Mouse (Mus musculus): ENCODE data around the gene Adamts14. TPM values are rescaled to one million over a fixed set of nuclear protein-coding genes. Genes with fewer than 3 reads are reported as not detected.

Gene Adamts14
- polyA plus RNA-seq, 1 experiment from 2014 or later = 1.8 TPM

GRCm38 (mm10) chr10:61212817-61213216 is 60.4 kb downstream of the Adamts14 start:
- DNase-seq (ENCODE audit: low spot score) (no peak), ATAC-seq (peak; percentile 18; the same call in 1 of the 2 replicates)
- 8% methylated on average over 9 of the region's 11 CpGs for WGBS

GRCm38 (mm10) chr10:61211743-61212142 is 61.5 kb downstream of the Adamts14 start:
- Histone ChIP-seq H3K4me3 (ENCODE audit: low read depth, low read length) (no peak overlapping the region), H3K4me2 (replicated peaks; ENCODE audit: low read depth, low read length) (no peak overlapping the region), H3K4me1 (ENCODE audit: insufficient read depth, low read depth, low read length) (no peaks in the 10 kb centered on the region), H3K27ac (ENCODE audit: low read length) (no peak overlapping the region), H3K9ac (replicated peaks; ENCODE audit: low read depth) (no peak overlapping the region), H3K36me3 (ENCODE audit: insufficient read depth, low read length) (no peaks in the 10 kb centered on the region), H3K9me3 (ENCODE audit: low read length) (no peaks in the 10 kb centered on the region), H3K27me3 (replicated peaks; ENCODE audit: insufficient read depth, low read length) (no peaks in the 10 kb centered on the region)
- peak; percentile 81 for TF ChIP-seq CTCF (IDR thresholded peaks at IDR 0.05)
- TF ChIP-seq EP300 (IDR thresholded peaks at IDR 0.05) = no peak
- DNase-seq (ENCODE audit: low spot score) = peak; percentile 82
- peak; percentile 37 for ATAC-seq
- WGBS = 10% methylated on average over 13 of the region's 13 CpGs

More at GRCm38 (mm10) chr10:61212817-61213216, 60.4 kb downstream of the Adamts14 start:
- Histone ChIP-seq H3K4me3 (ENCODE audit: low read depth, low read length) (no peak overlapping the region), H3K27me3 (replicated peaks; ENCODE audit: insufficient read depth, low read length) (no peaks in the 10 kb centered on the region), H3K4me1 (ENCODE audit: insufficient read depth, low read depth, low read length) (no peaks in the 10 kb centered on the region), H3K9ac (replicated peaks; ENCODE audit: low read depth) (no peak overlapping the region), H3K27ac (ENCODE audit: low read length) (no peak overlapping the region), H3K4me2 (replicated peaks; ENCODE audit: low read depth, low read length) (no peak overlapping the region), H3K36me3 (ENCODE audit: insufficient read depth, low read length) (no peaks in the 10 kb centered on the region), H3K9me3 (ENCODE audit: low read length) (no peaks in the 10 kb centered on the region)
- TF ChIP-seq CTCF (IDR thresholded peaks at IDR 0.05) (no peak), EP300 (IDR thresholded peaks at IDR 0.05) (no peak)

- Histone ChIP-seq H3K36me3 (ENCODE audit: insufficient read depth, low read length) (no peaks in the 10 kb centered on the region), H3K9ac (replicated peaks; ENCODE audit: low read depth) (no peak overlapping the region), H3K27ac (ENCODE audit: low read length) (no peak overlapping the region), H3K27me3 (replicated peaks; ENCODE audit: insufficient read depth, low read length) (no peaks in the 10 kb centered on the region), H3K4me1 (ENCODE audit: insufficient read depth, low read depth, low read length) (no peaks in the 10 kb centered on the region), H3K4me3 (ENCODE audit: low read depth, low read length) (no peak overlapping the region), H3K9me3 (ENCODE audit: low read length) (no peaks in the 10 kb centered on the region), H3K4me2 (replicated peaks; ENCODE audit: low read depth, low read length) (no peak overlapping the region)
- no peak for TF ChIP-seq CTCF (IDR thresholded peaks at IDR 0.05)
- no peak for TF ChIP-seq EP300 (IDR thresholded peaks at IDR 0.05)
- ATAC-seq (no peak), DNase-seq (ENCODE audit: low spot score) (no peak)
- WGBS = 74% methylated on average over 4 of the region's 4 CpGs
Measured at GRCm38 (mm10) chr10:61211105-61211504, 62.1 kb downstream of the Adamts14 start.

GRCm38 (mm10) chr10:61208114-61208684 is 65.0 kb downstream of the Adamts14 start:
- DNase-seq (ENCODE audit: low spot score) (no peak), ATAC-seq (no peak)
- no peaks in the 10 kb centered on the region for H3K36me3 ChIP-seq (ENCODE audit: insufficient read depth, low read length)
- H3K4me2 ChIP-seq (replicated peaks; ENCODE audit: low read depth, low read length) = no peak overlapping the region
- no peak overlapping the region for H3K9ac ChIP-seq (replicated peaks; ENCODE audit: low read depth)
- H3K4me1 ChIP-seq (ENCODE audit: insufficient read depth, low read depth, low read length) = no peaks in the 10 kb centered on the region
- TF ChIP-seq EP300 (IDR thresholded peaks at IDR 0.05) (no peak), CTCF (IDR thresholded peaks at IDR 0.05) (no peak)
- no peak overlapping the region for H3K27ac ChIP-seq (ENCODE audit: low read length)
- no peak overlapping the region for H3K4me3 ChIP-seq (ENCODE audit: low read depth, low read length)
- 73% methylated on average over 9 of the region's 9 CpGs for WGBS
- no peaks in the 10 kb centered on the region for H3K9me3 ChIP-seq (ENCODE audit: low read length)
- H3K27me3 ChIP-seq (replicated peaks; ENCODE audit: insufficient read depth, low read length) = no peaks in the 10 kb centered on the region

GRCm38 (mm10) chr10:61203930-61204329 is 69.3 kb downstream of the Adamts14 start:
- ATAC-seq = no peak
- H3K36me3 ChIP-seq (ENCODE audit: insufficient read depth, low read length) = no peaks in the 10 kb centered on the region
- TF ChIP-seq CTCF (IDR thresholded peaks at IDR 0.05) (no peak), EP300 (IDR thresholded peaks at IDR 0.05) (no peak)
- H3K27ac ChIP-seq (ENCODE audit: low read length) = no peak overlapping the region
- no peak overlapping the region for H3K4me3 ChIP-seq (ENCODE audit: low read depth, low read length)
- H3K9ac ChIP-seq (replicated peaks; ENCODE audit: low read depth) = no peak overlapping the region
- no peak for DNase-seq (ENCODE audit: low spot score)
- H3K27me3 ChIP-seq (replicated peaks; ENCODE audit: insufficient read depth, low read length) = no peaks in the 10 kb centered on the region
- H3K4me1 ChIP-seq (ENCODE audit: insufficient read depth, low read depth, low read length) = no peaks in the 10 kb centered on the region
- H3K9me3 ChIP-seq (ENCODE audit: low read length) = no peaks in the 10 kb centered on the region
- 52% methylated on average over 3 of the region's 3 CpGs for WGBS
- no peak overlapping the region for H3K4me2 ChIP-seq (replicated peaks; ENCODE audit: low read depth, low read length)

GRCm38 (mm10) chr10:61201596-61202318 is 71.5 kb downstream of the Adamts14 start:
- Histone ChIP-seq H3K9me3 (ENCODE audit: low read length) (no peaks in the 10 kb centered on the region), H3K4me2 (replicated peaks; ENCODE audit: low read depth, low read length) (no peak overlapping the region), H3K4me1 (ENCODE audit: insufficient read depth, low read depth, low read length) (no peaks in the 10 kb centered on the region), H3K4me3 (ENCODE audit: low read depth, low read length) (no peak overlapping the region), H3K9ac (replicated peaks; ENCODE audit: low read depth) (no peak overlapping the region), H3K27me3 (replicated peaks; ENCODE audit: insufficient read depth, low read length) (no peaks in the 10 kb centered on the region), H3K36me3 (ENCODE audit: insufficient read depth, low read length) (no peaks in the 10 kb centered on the region), H3K27ac (ENCODE audit: low read length) (no peak overlapping the region)
- WGBS = 63% methylated on average over 12 of the region's 12 CpGs
- DNase-seq (ENCODE audit: low spot score) (no peak), ATAC-seq (no peak)
- TF ChIP-seq EP300 (IDR thresholded peaks at IDR 0.05) = no peak
- no peak for TF ChIP-seq CTCF (IDR thresholded peaks at IDR 0.05)
